Mouse (Mus musculus): Measurements from ENCODE around the gene Gm13871.
"Not testable (repeated sequence)": the region's sequence is repeated elsewhere in the genome, so short reads cannot be mapped to it uniquely, and the experiment has no call there.

Gm13871 gene

GRCm38 (mm10) chr4:73905853-73906252, at the start of gene Gm13871:
Gm13871 (minus strand) TSS chr4:73905953.
- not testable (repeated sequence) for DNase-seq

- no peak for DNase-seq
Measured at GRCm38 (mm10) chr4:73950375-73950896, 44.7 kb upstream of the Gm13871 start, which contains the start of gene 2310002L09Rik. 2310002L09Rik (minus strand) TSS chr4:73950846.

- not testable (repeated sequence) for DNase-seq
Measured at GRCm38 (mm10) chr4:73920660-73921059, 14.9 kb upstream of the Gm13871 start, which contains the start of gene Gm11756. Gm11756 (minus strand) TSS chr4:73920760.

- not testable (repeated sequence) for DNase-seq
Measured at GRCm38 (mm10) chr4:73891012-73891411, 14.7 kb downstream of the Gm13871 start, which contains the start of gene Gm11757. Gm11757 (minus strand) TSS chr4:73891112.

GRCm38 (mm10) chr4:73876166-73876565, 29.6 kb downstream of the Gm13871 start, which contains the start of gene Gm11758:
Gm11758 (minus strand) TSS chr4:73876266.
- not testable (repeated sequence) for DNase-seq

Data from lung, postnatal 14 days (tissue).